ENCODE assay signal across 8 mouse cellular contexts in the genomic region with DNA sequence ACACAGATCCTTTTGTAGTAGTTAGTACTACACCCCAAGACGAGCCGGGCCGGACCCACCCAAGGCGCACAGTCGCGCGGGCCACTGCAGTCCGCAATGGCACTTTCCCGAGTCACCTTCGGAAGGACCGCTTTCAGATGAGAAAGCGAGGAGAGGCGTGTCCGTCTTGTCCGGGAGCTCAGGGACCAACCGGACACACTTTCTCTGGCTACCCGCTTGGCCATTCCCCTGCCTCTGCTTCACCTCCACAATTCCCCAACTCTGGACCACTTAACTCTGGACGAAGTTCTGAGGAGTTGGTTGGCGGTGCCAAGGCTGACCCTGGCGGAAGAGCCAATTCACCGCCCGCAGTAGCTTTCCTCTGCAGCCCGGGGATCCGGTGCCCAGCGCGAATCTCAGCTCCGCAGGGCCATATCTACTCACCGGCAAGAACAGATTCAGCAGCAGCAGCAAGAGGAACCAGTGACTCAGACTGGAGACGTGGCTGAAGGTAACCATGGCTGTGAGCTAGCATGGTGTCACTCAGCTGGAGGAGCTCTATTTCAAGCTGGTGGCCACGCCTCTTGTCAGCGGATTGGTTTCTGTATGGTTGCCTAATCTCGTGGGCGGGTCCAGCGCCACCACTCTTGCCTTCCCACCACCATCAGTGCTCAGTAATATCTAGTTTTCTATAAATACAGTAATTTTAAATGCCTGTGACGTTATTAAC. TPM values are rescaled to one million over a fixed set of nuclear protein-coding genes. Genes with fewer than 3 reads are reported as not detected.
DNase-seq lines count a peak whose midpoint lies in the region; ATAC-seq and TF ChIP-seq lines count a peak whose summit lies in the region.

A gene (minus strand): TSS at position 514 of the 709 bp plus-strand sequence.

- peak; percentile 94 for ATAC-seq in common myeloid progenitor, adult 5-6 weeks (replicated peaks; ENCODE audit: low read depth, poor library complexity, severe bottlenecking)
- peak; percentile 91 for ATAC-seq in hindbrain, postnatal 0 days

- H3K27ac ChIP-seq in hindbrain, postnatal 0 days = no peak within 1 kb of the TSS

- DNase-seq in NIH3T3 (ENCODE audit: low read depth) = peak; percentile 93
- DNase-seq in gastrocnemius, adult 18-20 months (ENCODE audit: low spot score) = peak; percentile 80
- DNase-seq in hindbrain, postnatal 0 days (ENCODE audit: low spot score) = peak; percentile 76
- DNase-seq in left cerebral cortex, adult 18-20 months (ENCODE audit: low spot score in 2 of 2) = peak; percentile 60 to 75
- peak; percentile 82 to 84 for DNase-seq in lung, postnatal 4 days
- peak; percentile 80 to 83 for DNase-seq in right cerebral cortex, adult 2 months (ENCODE audit: low spot score in 2 of 2)
- peak; percentile 66 to 73 for DNase-seq in urinary bladder, postnatal 4 days (ENCODE audit: low spot score in 2 of 2)

- WGBS in hindbrain, postnatal 0 days = 2% methylated on average over 35 of the region's 35 CpGs

- no peak for TF ChIP-seq CTCF in hindbrain, postnatal 0 days (IDR thresholded peaks at IDR 0.05; ENCODE audit: low read depth)

- no peaks in the 10 kb centered on the region for H3K27me3 ChIP-seq in hindbrain, postnatal 0 days (ENCODE audit: insufficient read depth, low read length)

- H3K9me3 ChIP-seq in hindbrain, postnatal 0 days (ENCODE audit: low read length) = no peaks in the 10 kb centered on the region

- peak within 1 kb of the TSS; percentile 77 for H3K4me2 ChIP-seq in hindbrain, postnatal 0 days (ENCODE audit: low read depth, low read length)

- peaks cover 17% of the 10 kb centered on the region; the same call in 1 of the 2 replicates for H3K36me3 ChIP-seq in hindbrain, postnatal 0 days (ENCODE audit: insufficient read depth, low read length)

- H3K9ac ChIP-seq in hindbrain, postnatal 0 days (replicated peaks; ENCODE audit: low read length) = peak within 1 kb of the TSS; percentile 28; the same call in 1 of the 2 replicates

- peak within 1 kb of the TSS; percentile 39 for H3K4me3 ChIP-seq in hindbrain, postnatal 0 days (ENCODE audit: low read length)

- no peaks in the 10 kb centered on the region; the same call in 1 of the 2 replicates for H3K4me1 ChIP-seq in hindbrain, postnatal 0 days (ENCODE audit: insufficient read depth, low read length)

RNA-seq across cellular contexts. Expression of the gene that starts here (rescaled TPM):
- total RNA-seq in common myeloid progenitor, adult 5-6 weeks (2017) = 0.63 TPM in 1 of 2 replicates, not detected in the other
- total RNA-seq in gastrocnemius, adult 18-20 months (2021) = 1 to 10 TPM; 4.8 TPM
- total RNA-seq in hindbrain, postnatal 0 days (2014; rRNA removed) = 0.58 and 1.5 TPM in 2 replicates
- 0.74 and 1.1 TPM in 2 replicates for polyA plus RNA-seq in hindbrain, postnatal 0 days (2015; fragmentation: Nextera tagmentation; extraction: Ambion mirVana)
- total RNA-seq in left cerebral cortex, adult 18-20 months (2021) = 1 to 10 TPM; 1.0 to 1.1 TPM

Comparison
In these comparisons a context has a peak if more than half of its experiments do, and no peak if none do; other contexts are left out.
1. Peak in ATAC-seq in common myeloid progenitor, adult 5-6 weeks; RNA of the gene not detected or under 1 TPM.